Mouse (Mus musculus): ENCODE measurements around the gene Gm5799.
"Not testable (repeated sequence)": the region's sequence is repeated elsewhere in the genome, so short reads cannot be mapped to it uniquely, and the experiment has no call there.

Gm5799 gene

GRCm38 (mm10) chr14:43543276-43543675, at the start of gene Gm5799:
Gene Gm5799, plus strand, starts transcription at chr14:43543576.
- DNase-seq = not testable (repeated sequence)

GRCm38 (mm10) chr14:43531052-43532010, 12.0 kb upstream of the Gm5799 start:
- DNase-seq = not testable (repeated sequence)

- not testable (repeated sequence) for DNase-seq
These were observed 11.4 kb upstream of the Gm5799 start for GRCm38 (mm10) chr14:43532011-43532383.

GRCm38 (mm10) chr14:43532387-43532786, 11.0 kb upstream of the Gm5799 start:
- peak; percentile 9 for DNase-seq

- peak; percentile 7 for DNase-seq
These were observed 5.2 kb upstream of the Gm5799 start for GRCm38 (mm10) chr14:43538144-43538543.

GRCm38 (mm10) chr14:43546281-43546680, 2.9 kb downstream of the Gm5799 start:
- not testable (repeated sequence) for DNase-seq

GRCm38 (mm10) chr14:43552271-43552670, 8.9 kb downstream of the Gm5799 start:
- not testable (repeated sequence) for DNase-seq

GRCm38 (mm10) chr14:43577969-43578368, 34.6 kb downstream of the Gm5799 start:
- not testable (repeated sequence) for DNase-seq

- DNase-seq = not testable (repeated sequence)
These were observed 35.7 kb downstream of the Gm5799 start, which contains the start of gene Gm17654 for GRCm38 (mm10) chr14:43579046-43579445. Gene Gm17654, minus strand, starts transcription at chr14:43579146.

Measured in thymus, postnatal 4 days (tissue).